Mouse (Mus musculus) brain, embryonic 14.5 days (tissue): ENCODE data around the gene Cebpz. TPM values are rescaled to one million over a fixed set of nuclear protein-coding genes. Genes with fewer than 3 reads are reported as not detected.
A peak's percentile ranks its signal among the peaks of the same experiment; 100 is the strongest.

Experiments used
- DNase-seq: peaks from one replicate; pipeline ENCODE4 v3.0.0-alpha.2; 2011; ENCODE audit warnings: low read depth
- CTCF ChIP-seq: fragments of 200-500 bp; IDR thresholded peaks from 2 replicates; pipeline ENCODE4 v1.5.1; 2012; ENCODE audit warnings: inconsistent platforms, mild to moderate bottlenecking, moderate library complexity, borderline replicate concordance; ENCODE audit not compliant: insufficient read depth, insufficient read length; ENCODE audit errors: extremely low read depth
- POLR2A ChIP-seq: fragments of 200-500 bp; IDR thresholded peaks from 2 replicates; pipeline ENCODE4 v1.6.1; 2012; ENCODE audit warnings: mild to moderate bottlenecking, inconsistent platforms, borderline replicate concordance; ENCODE audit not compliant: poor library complexity, insufficient read depth, insufficient read length, severe bottlenecking; ENCODE audit errors: extremely low read depth
- polyA plus RNA-seq: library from polyadenylated mRNA; depleted of rRNA; stranded (reverse); fragments of >200 nt; gene quantifications from 2 replicates; pipeline ENCODE4 v1.2.3, GENCODE M21; 2012

The Cebpz gene
- polyA plus RNA-seq, 1 experiment, result 23.3 TPM

GRCm38 (mm10) chr17:78916899-78917298, 20.0 kb downstream of the Cebpz start:
- no peak for DNase-seq
- TF ChIP-seq POLR2A, result no peak
- no peak for TF ChIP-seq CTCF

DNA sequence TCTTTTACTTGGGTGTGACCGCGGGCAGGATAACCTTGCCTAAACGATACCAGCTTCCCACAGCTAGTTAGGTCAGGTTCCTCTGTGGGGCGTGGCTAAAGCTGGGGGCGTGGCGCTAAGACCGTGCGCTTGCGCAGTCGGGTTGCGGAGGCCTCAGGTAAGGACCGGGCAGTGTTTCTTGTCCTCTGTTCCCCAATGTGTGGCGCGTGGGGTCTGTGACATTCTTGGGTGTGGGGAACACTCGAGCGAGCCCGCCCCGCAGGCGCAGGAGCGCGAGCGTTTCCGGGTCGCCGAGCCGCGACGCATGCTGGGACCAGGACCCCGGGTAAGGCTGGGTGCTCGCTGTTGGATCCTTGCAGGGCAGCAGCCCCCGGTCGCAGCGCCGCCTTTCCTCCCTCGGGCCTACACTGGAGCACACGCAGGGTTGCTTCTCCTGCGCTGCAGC, 20.5 kb downstream of the Cebpz start, which contains the start of gene Cebpzos:
Gene Cebpzos, plus strand, starts transcription at position 132 of the 445 bp plus-strand sequence.
- DNase-seq, result peak; percentile 96
- no peak for TF ChIP-seq CTCF
- peak; percentile 70 for TF ChIP-seq POLR2A

DNA sequence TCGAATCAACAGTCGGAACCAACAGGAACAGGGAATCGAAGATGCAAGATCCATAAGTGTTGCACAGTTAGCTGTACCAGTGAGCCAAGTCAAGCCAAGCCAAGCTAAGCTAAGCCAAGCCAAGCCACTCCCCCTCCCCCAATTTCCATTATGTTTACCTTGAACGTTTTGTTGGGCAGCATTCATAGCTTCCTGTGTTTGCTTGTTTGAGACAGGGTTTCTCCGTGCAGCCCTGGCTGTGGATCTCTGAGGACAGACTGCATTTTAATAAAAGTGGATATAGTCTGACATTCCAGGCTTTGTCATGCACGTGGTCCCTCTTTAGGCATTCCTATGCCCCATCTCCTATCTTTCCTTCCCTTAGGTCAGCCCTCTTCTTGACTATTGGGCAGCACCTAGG, 21.1 kb downstream of the Cebpz start:
- TF ChIP-seq POLR2A, result no peak
- peak; percentile 38 for DNase-seq

DNA sequence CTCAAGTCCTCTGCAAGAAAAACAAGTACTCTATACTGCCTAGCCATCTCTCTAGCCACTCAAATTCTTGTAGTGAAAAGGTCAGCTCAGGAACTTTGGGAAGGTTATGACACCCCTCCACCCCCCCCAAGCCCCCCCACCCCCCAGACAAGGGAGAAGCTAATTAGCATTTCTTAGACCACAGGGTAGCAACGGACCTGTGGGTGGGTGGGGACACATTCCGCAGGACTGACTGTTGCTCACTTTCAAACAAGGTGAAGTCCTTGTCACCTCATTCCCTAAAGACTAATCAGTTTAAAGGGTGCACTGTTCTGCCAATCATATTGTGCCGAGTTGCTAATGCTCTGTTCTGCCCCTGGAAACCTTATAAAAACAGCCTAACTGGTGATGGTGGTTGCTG, 22.9 kb downstream of the Cebpz start:
- DNase-seq, result no peak
- TF ChIP-seq POLR2A, result no peak
- TF ChIP-seq CTCF, result no peak

DNA sequence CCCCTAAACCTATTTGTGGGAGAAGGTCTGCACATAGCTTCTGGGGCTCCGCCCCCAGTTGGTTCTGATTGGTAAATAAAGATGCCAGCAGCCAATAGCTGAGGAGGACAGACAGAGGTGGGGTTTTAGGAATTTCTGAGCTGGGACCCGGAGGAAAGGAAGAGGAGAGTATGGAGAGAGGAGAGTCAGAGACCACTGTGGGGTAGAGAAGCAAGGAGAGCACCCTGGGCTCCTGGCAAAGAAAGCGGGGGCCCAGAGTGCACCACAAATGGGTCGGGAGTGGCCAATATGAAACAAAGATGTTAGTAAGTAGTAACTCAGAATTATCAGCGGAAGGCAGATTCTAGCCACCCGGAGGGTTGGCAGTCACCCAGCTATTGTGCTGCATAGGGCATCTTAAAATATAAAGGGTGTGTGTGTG, 24.0 kb downstream of the Cebpz start:
- peak; percentile 80 for DNase-seq
- TF ChIP-seq POLR2A, result no peak
- no peak for TF ChIP-seq CTCF

DNA sequence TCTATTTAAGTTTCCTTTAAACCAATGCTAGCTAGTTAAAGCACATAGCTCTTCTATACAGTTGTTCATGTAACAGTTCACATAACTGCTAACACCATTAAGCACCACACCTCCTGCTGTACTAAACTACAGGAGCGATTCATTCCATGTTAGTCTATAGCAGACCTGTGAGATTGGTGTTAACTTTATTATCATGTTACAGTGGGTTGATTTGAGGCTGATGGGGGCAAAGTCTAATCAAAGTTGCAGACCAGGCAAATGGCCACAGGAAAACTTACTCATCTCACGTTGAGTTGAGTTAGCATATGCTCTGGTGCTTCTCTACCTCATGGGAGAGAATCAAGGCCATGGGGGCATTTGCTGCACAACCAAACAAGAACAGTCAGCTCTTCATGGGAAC, 27.5 kb downstream of the Cebpz start:
- no peak for DNase-seq
- TF ChIP-seq CTCF, result no peak
- TF ChIP-seq POLR2A, result no peak

- TF ChIP-seq CTCF, result no peak
- TF ChIP-seq POLR2A, result no peak
- no peak for DNase-seq
Observed at GRCm38 (mm10) chr17:78906892-78907291, 30.0 kb downstream of the Cebpz start, which contains the start of gene Sult6b1. Gene Sult6b1, minus strand, starts transcription at chr17:78906992.

- DNase-seq, result no peak
- TF ChIP-seq POLR2A (no peak), CTCF (no peak)
Observed at GRCm38 (mm10) chr17:78903158-78903557, 33.7 kb downstream of the Cebpz start.

GRCm38 (mm10) chr17:78895394-78895793, 41.5 kb downstream of the Cebpz start:
- peak; percentile 89 for DNase-seq
- TF ChIP-seq CTCF (peak; percentile 54), POLR2A (no peak)

DNA sequence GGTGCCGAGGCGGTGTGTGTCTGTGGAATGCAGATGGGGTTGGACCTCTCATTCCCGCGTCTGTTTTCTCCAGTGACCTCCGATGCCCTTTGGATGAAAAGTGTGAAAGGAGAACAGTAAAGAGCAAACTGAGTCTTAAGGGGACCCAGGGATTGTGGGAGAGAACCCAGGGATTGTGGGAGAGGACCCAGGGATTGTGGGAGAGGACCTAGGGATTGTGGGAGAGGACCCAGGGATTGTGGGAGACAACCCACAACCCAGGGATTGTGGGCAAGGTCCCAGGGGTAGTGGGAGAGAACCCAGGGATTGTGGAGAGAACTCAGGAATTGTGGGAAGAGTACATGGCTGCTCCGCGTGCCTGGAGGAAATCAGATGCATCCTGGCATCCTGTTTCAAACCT, 41.9 kb downstream of the Cebpz start:
- TF ChIP-seq CTCF, result no peak
- TF ChIP-seq POLR2A, result no peak
- DNase-seq, result no peak

- no peak for DNase-seq
- TF ChIP-seq POLR2A (no peak), CTCF (no peak)
Observed at GRCm38 (mm10) chr17:78891020-78891419, 45.8 kb downstream of the Cebpz start.

DNA sequence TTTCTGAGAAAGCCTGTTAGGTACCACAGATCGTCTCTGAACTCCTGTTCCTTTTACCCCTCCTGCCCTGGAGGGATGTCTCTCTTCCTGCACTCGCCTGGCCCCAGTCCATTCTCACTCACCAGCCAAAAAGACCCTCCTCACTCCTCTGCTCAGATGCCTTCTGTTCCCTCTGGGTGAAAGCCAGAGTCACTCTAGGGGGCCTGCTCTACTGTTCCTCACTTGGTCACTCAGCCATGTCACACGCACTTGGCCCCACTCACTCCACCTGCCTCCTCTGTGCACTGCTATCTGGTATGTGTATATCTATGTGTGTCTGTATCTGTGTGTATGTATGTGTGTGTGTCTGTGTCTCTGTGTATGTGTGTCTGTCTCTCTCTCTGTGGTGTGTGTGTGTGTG, 47.7 kb downstream of the Cebpz start:
- peak; percentile 48 for DNase-seq
- no peak for TF ChIP-seq CTCF
- no peak for TF ChIP-seq POLR2A
